Mouse (Mus musculus): ENCODE data around the gene Taz. TPM values are rescaled to one million over a fixed set of nuclear protein-coding genes. Genes with fewer than 3 reads are reported as not detected.

The Taz gene
- polyA plus RNA-seq, 1 experiment from 2014 or later = 49.1 TPM

DNA sequence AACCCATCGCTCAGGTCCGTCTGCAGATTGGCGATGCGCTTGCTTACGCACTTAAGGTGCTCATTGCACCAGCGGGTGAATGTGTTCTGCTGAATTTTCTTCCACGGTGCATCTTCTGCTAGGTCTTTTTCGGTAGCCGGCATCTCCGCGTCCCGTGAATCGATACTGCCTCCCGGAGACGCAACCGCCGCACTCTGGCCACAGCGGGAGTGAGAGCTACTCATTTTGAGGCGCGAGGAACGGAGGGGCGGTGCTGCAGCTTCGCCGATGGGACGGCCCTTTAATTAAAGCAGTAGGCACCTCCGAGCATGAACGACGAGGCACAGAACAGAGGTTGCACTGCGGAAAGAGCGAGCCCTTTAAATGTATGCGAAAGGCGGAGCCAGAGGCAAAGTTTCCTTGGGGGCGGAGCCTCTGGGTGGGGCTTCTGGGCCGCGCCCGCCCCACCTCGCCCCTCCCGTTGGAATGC is 35.5 kb upstream of the Taz start:
- peak; percentile 82 for ATAC-seq (replicated peaks; ENCODE audit: insufficient number of reproducible peaks, low FRiP score, low TSS enrichment)
- H3K36me3 ChIP-seq (ENCODE audit: control insufficient read depth, insufficient read depth, low read length) = peaks cover 8% of the 10 kb centered on the region; the same call in 1 of the 2 replicates
- H3K27me3 ChIP-seq (ENCODE audit: control insufficient read depth, insufficient read depth, low read length) = no peaks in the 10 kb centered on the region
- H3K4me2 ChIP-seq = peak overlapping the region; percentile 71
- no peaks in the 10 kb centered on the region for H3K4me1 ChIP-seq (ENCODE audit: control insufficient read depth, insufficient read depth, low read length)
- peak overlapping the region; percentile 93 for H3K27ac ChIP-seq (ENCODE audit: low read depth, low read length)
- 18% methylated on average over 37 of the region's 38 CpGs for WGBS (ENCODE audit: insufficient replicate concordance)
- H3K9me3 ChIP-seq (replicated peaks; ENCODE audit: control insufficient read depth, low read length) = no peaks in the 10 kb centered on the region
- H3K4me3 ChIP-seq (ENCODE audit: low read depth, low read length) = peak overlapping the region; percentile 59
- H3K9ac ChIP-seq (ENCODE audit: low read depth, low read length) = peak overlapping the region; percentile 78

- WGBS (ENCODE audit: insufficient replicate concordance) = 16% methylated on average over 15 of the region's 15 CpGs
- no peaks in the 10 kb centered on the region for H3K27me3 ChIP-seq (ENCODE audit: control insufficient read depth, insufficient read depth, low read length)
- peaks cover 6% of the 10 kb centered on the region; the same call in 1 of the 2 replicates for H3K36me3 ChIP-seq (ENCODE audit: control insufficient read depth, insufficient read depth, low read length)
- peak overlapping the region; percentile 57 for H3K4me2 ChIP-seq
- peak overlapping the region; percentile 68 for H3K9ac ChIP-seq (ENCODE audit: low read depth, low read length)
- peak; percentile 40; the same call in 1 of the 2 replicates for ATAC-seq (replicated peaks; ENCODE audit: insufficient number of reproducible peaks, low FRiP score, low TSS enrichment)
- H3K4me3 ChIP-seq (ENCODE audit: low read depth, low read length) = peak overlapping the region; percentile 59
- H3K9me3 ChIP-seq (replicated peaks; ENCODE audit: control insufficient read depth, low read length) = no peaks in the 10 kb centered on the region
- H3K4me1 ChIP-seq (ENCODE audit: control insufficient read depth, insufficient read depth, low read length) = no peaks in the 10 kb centered on the region
- H3K27ac ChIP-seq (ENCODE audit: low read depth, low read length) = peak overlapping the region; percentile 78
Observed at GRCm38 (mm10) chrX:74246693-74247092, 35.0 kb upstream of the Taz start.

DNA sequence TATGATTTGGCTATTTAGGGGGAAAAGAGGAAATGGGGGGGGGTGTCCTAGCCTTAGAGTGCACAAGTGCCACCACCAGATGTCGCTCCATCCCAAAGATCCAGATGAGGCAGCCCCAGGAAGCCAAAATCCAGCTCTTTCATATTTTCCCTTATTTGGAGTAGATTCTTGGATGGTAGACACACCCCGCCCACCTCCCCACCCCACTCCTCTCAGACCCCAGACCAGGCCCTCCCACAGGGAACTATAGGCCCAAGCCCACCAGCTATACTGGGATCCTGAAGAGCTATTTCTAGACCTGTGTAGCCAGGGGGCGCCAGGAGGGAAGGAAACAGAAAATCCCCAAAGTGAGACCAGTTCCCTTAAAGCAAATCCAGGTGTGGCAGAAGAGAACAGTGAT is 33.1 kb upstream of the Taz start:
- H3K4me3 ChIP-seq (ENCODE audit: low read depth, low read length) = peak overlapping the region; percentile 46
- ATAC-seq (replicated peaks; ENCODE audit: insufficient number of reproducible peaks, low FRiP score, low TSS enrichment) = no peak
- H3K27ac ChIP-seq (ENCODE audit: low read depth, low read length) = peak overlapping the region; percentile 80
- H3K4me2 ChIP-seq = peak overlapping the region; percentile 63
- H3K36me3 ChIP-seq (ENCODE audit: control insufficient read depth, insufficient read depth, low read length) = 0 out of 2 replicates have a peak, but pooled peaks cover under 1% of the 10 kb centered on the region
- no peaks in the 10 kb centered on the region for H3K27me3 ChIP-seq (ENCODE audit: control insufficient read depth, insufficient read depth, low read length)
- 22% methylated on average over 3 of the region's 3 CpGs for WGBS (ENCODE audit: insufficient replicate concordance)
- peak overlapping the region; percentile 70 for H3K9ac ChIP-seq (ENCODE audit: low read depth, low read length)
- H3K9me3 ChIP-seq (replicated peaks; ENCODE audit: control insufficient read depth, low read length) = no peaks in the 10 kb centered on the region
- no peaks in the 10 kb centered on the region for H3K4me1 ChIP-seq (ENCODE audit: control insufficient read depth, insufficient read depth, low read length)

- H3K4me2 ChIP-seq = peak within 1 kb of the TSS; percentile 63
- H3K4me3 ChIP-seq (ENCODE audit: low read depth, low read length) = peak within 1 kb of the TSS; percentile 46
- 18% methylated on average over 37 of the region's 38 CpGs for WGBS (ENCODE audit: insufficient replicate concordance)
Observed at GRCm38 (mm10) chrX:74249615-74250014, 32.1 kb upstream of the Taz start, which contains the start of gene Flna. Gene Flna (minus strand): TSS chrX:74249820.

DNA sequence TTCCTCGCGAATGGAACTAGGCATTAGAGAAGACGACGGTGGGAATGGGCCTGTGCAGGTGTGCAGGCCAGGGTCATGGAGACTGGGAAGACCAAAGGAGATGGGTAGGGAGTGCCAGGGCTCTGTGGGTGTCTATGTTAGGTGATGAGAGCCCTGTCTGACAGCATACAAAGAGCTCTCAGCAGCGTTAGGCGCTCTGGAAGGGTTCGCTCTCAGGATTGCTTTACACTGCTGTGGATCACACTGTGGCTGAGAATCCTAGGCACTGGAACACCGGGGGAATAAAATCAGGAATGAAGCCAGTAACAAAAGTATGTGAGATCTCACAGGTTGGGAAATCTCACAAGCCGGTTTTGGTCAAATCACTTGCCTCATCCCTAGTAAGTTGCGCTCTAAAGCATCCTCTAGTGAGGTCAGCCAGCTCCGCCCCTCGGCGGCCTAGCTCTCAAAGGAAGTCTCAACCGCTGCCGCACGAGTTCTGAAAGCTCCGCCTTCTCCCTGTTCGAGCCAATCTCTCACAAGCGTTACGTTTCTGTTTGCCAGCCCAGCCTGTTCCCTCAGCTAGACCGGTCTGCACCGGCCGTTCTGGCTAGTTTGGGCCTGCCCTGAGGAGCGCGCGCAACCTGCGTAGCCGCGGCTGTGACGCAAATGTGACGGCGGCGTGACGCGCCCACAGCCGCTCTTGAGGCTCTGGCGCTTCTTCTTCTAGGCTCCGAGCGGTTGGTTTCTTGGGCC is 27.4 kb upstream of the Taz start, which contains the start of gene Emd:
Gene Emd, plus strand, starts transcription at position 535 of the 735 bp plus-strand sequence.
- Histone ChIP-seq H3K9me3 (replicated peaks; ENCODE audit: control insufficient read depth, low read length) (no peaks in the 10 kb centered on the region), H3K4me3 (ENCODE audit: low read depth, low read length) (peak within 1 kb of the TSS; percentile 66), H3K4me2 (peak within 1 kb of the TSS; percentile 73), H3K36me3 (ENCODE audit: control insufficient read depth, insufficient read depth, low read length) (peaks cover 8% of the 10 kb centered on the region; the same call in 1 of the 2 replicates), H3K4me1 (ENCODE audit: control insufficient read depth, insufficient read depth, low read length) (no peaks in the 10 kb centered on the region; the same call in 1 of the 2 replicates), H3K27me3 (ENCODE audit: control insufficient read depth, insufficient read depth, low read length) (no peaks in the 10 kb centered on the region), H3K27ac (ENCODE audit: low read depth, low read length) (peak within 1 kb of the TSS; percentile 92), H3K9ac (ENCODE audit: low read depth, low read length) (peak within 1 kb of the TSS; percentile 79)
- peak; percentile 97 for ATAC-seq (replicated peaks; ENCODE audit: insufficient number of reproducible peaks, low FRiP score, low TSS enrichment)
- 24% methylated on average over 39 of the region's 39 CpGs for WGBS (ENCODE audit: insufficient replicate concordance)

More at GRCm38 (mm10) chrX:74249615-74250014, 32.1 kb upstream of the Taz start, which contains the start of gene Flna:
- Histone ChIP-seq H3K9ac (ENCODE audit: low read depth, low read length) (peak within 1 kb of the TSS; percentile 70), H3K27ac (ENCODE audit: low read depth, low read length) (peak within 1 kb of the TSS; percentile 80), H3K27me3 (ENCODE audit: control insufficient read depth, insufficient read depth, low read length) (no peaks in the 10 kb centered on the region), H3K9me3 (replicated peaks; ENCODE audit: control insufficient read depth, low read length) (no peaks in the 10 kb centered on the region), H3K36me3 (ENCODE audit: control insufficient read depth, insufficient read depth, low read length) (no peaks in the 10 kb centered on the region), H3K4me1 (ENCODE audit: control insufficient read depth, insufficient read depth, low read length) (no peaks in the 10 kb centered on the region)
- ATAC-seq (replicated peaks; ENCODE audit: insufficient number of reproducible peaks, low FRiP score, low TSS enrichment) = no peak

GRCm38 (mm10) chrX:74254888-74255565 is 26.7 kb upstream of the Taz start:
- Histone ChIP-seq H3K4me2 (peak overlapping the region; percentile 73), H3K9me3 (replicated peaks; ENCODE audit: control insufficient read depth, low read length) (no peaks in the 10 kb centered on the region), H3K27ac (ENCODE audit: low read depth, low read length) (peak overlapping the region; percentile 92), H3K4me1 (ENCODE audit: control insufficient read depth, insufficient read depth, low read length) (no peaks in the 10 kb centered on the region; the same call in 1 of the 2 replicates), H3K4me3 (ENCODE audit: low read depth, low read length) (peak overlapping the region; percentile 66), H3K27me3 (ENCODE audit: control insufficient read depth, insufficient read depth, low read length) (no peaks in the 10 kb centered on the region), H3K36me3 (ENCODE audit: control insufficient read depth, insufficient read depth, low read length) (peaks cover 8% of the 10 kb centered on the region; the same call in 1 of the 2 replicates), H3K9ac (ENCODE audit: low read depth, low read length) (peak overlapping the region; percentile 79)
- WGBS (ENCODE audit: insufficient replicate concordance) = 19% methylated on average over 31 of the region's 31 CpGs
- no peak for ATAC-seq (replicated peaks; ENCODE audit: insufficient number of reproducible peaks, low FRiP score, low TSS enrichment)

- Histone ChIP-seq H3K9me3 (replicated peaks; ENCODE audit: control insufficient read depth, low read length) (no peaks in the 10 kb centered on the region), H3K27ac (ENCODE audit: low read depth, low read length) (no peak overlapping the region), H3K4me3 (ENCODE audit: low read depth, low read length) (no peak overlapping the region), H3K4me2 (no peak overlapping the region), H3K9ac (ENCODE audit: low read depth, low read length) (no peak overlapping the region), H3K4me1 (ENCODE audit: control insufficient read depth, insufficient read depth, low read length) (no peaks in the 10 kb centered on the region; the same call in 1 of the 2 replicates), H3K27me3 (ENCODE audit: control insufficient read depth, insufficient read depth, low read length) (no peaks in the 10 kb centered on the region), H3K36me3 (ENCODE audit: control insufficient read depth, insufficient read depth, low read length) (peaks cover 10% of the 10 kb centered on the region; the same call in 1 of the 2 replicates)
- ATAC-seq (replicated peaks; ENCODE audit: insufficient number of reproducible peaks, low FRiP score, low TSS enrichment) = no peak
- 91% methylated on average over 3 of the region's 3 CpGs for WGBS (ENCODE audit: insufficient replicate concordance)
Observed at GRCm38 (mm10) chrX:74257746-74258145, 24.0 kb upstream of the Taz start.

DNA sequence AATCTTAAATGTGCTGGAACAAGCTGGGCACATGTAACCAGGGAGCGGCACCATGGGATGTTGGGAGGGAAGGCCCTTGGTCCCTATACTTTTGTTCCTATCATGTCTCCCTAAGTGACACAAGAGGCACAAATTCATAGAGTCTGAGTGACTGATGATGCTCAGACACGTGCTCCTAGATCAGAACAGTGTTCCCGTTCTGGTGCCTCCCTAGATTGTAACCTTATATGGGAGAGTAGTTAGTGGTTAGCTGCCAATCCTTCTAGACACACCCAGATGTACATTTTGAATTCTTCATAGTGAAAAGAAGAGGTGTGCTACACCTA is 12.0 kb upstream of the Taz start:
- H3K27me3 ChIP-seq (ENCODE audit: control insufficient read depth, insufficient read depth, low read length) = no peaks in the 10 kb centered on the region
- H3K4me3 ChIP-seq (ENCODE audit: low read depth, low read length) = peak overlapping the region; percentile 60
- WGBS (ENCODE audit: insufficient replicate concordance) = 25% methylated on average over 3 of the region's 3 CpGs
- no peaks in the 10 kb centered on the region for H3K36me3 ChIP-seq (ENCODE audit: control insufficient read depth, insufficient read depth, low read length)
- H3K4me1 ChIP-seq (ENCODE audit: control insufficient read depth, insufficient read depth, low read length) = no peaks in the 10 kb centered on the region
- H3K9ac ChIP-seq (ENCODE audit: low read depth, low read length) = peak overlapping the region; percentile 65
- peak; percentile 3; the same call in 1 of the 2 replicates for ATAC-seq (replicated peaks; ENCODE audit: insufficient number of reproducible peaks, low FRiP score, low TSS enrichment)
- H3K9me3 ChIP-seq (replicated peaks; ENCODE audit: control insufficient read depth, low read length) = no peaks in the 10 kb centered on the region
- H3K27ac ChIP-seq (ENCODE audit: low read depth, low read length) = peak overlapping the region; percentile 93
- H3K4me2 ChIP-seq = peak overlapping the region; percentile 59
